Mouse (Mus musculus) cerebellum, adult 2 months (tissue): Measurements from ENCODE around the gene Pbx2.

Experiments
- CTCF ChIP-seq: fragments of 200-500 bp; IDR thresholded peaks from 2 replicates; pipeline ENCODE4 v1.5.1; 2011; ENCODE audit warnings: low read depth, mild to moderate bottlenecking, control low read depth, low read length, moderate library complexity, borderline replicate concordance; ENCODE audit not compliant: insufficient read depth
- POLR2A ChIP-seq: fragments of 200-500 bp; IDR thresholded peaks from 2 replicates; pipeline ENCODE4 v1.6.1; 2011; ENCODE audit warnings: low read length, control low read depth, borderline replicate concordance; ENCODE audit not compliant: insufficient read depth

GRCm38 (mm10) chr17:34582528-34582927 lies 8.5 kb upstream of the Pbx2 start:
- TF ChIP-seq CTCF: no peak
- no peak for TF ChIP-seq POLR2A
